Mouse (Mus musculus): ENCODE data around the gene Nrip1.

DNA sequence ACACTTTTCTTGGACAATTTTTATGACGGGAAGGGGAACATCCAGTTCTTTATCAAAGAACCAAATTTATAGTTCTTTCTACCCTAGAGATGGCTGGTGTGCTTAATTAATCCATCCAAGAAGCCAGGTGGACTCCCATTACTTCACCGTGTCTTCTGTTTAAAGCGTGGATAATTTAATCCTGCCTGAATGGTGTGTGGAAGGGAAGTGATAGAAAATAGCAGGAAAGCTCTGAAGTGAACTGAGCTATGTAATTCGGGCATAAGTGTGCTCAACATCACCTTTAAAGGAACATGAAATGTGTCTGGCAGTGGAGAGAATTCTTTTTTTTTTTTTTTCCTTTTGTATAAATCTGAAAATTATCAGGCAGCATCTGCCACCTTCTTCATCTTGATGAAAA, 12.4 kb upstream of the Nrip1 start:
- TF ChIP-seq CHD2 (IDR thresholded peaks at IDR 0.05; ENCODE audit: low read depth, low read length) (no peak), MAFK (IDR thresholded peaks at IDR 0.05; ENCODE audit: insufficient read depth, low read depth, low read length) (no peak), HCFC1 (IDR thresholded peaks at IDR 0.05; ENCODE audit: borderline replicate concordance, insufficient read depth, low read length) (no peak), ZNF384 (IDR thresholded peaks at IDR 0.05; ENCODE audit: low read depth, low read length) (no peak), ZC3H11A (IDR thresholded peaks at IDR 0.05; ENCODE audit: borderline replicate concordance, low read depth, low read length) (no peak)
